Mouse (Mus musculus) telencephalon, adult 2 months (tissue): ENCODE measurements around the gene Olfr700.
"Not testable (repeated sequence)": the region's sequence is repeated elsewhere in the genome, so short reads cannot be mapped to it uniquely, and the experiment has no call there.

ENCODE experiments used
- DNase-seq: peaks from one replicate; pipeline ENCODE4 v3.0.0-alpha.2; 2011; ENCODE audit warnings: low read depth, low spot score

Gene Olfr700

DNA sequence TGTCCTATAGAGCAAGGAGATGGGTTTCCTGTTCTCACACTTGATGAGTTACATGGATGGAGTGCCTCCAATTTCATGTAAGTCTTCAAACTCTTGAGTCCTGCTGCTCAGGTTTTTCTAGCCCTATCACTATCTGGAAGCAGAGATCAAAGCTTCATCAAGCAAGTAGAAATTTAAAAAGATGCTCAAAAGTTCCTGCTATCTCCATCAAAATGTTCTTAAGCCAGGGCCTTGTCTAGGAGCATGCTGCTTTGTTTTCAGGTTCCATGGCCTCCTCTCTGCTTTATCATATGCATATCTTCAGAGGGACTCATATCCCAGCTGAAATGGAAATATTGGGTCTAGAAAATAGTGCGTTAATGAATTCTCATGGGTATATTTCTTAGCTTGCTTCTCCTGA is at the start of gene Olfr700:
Gene Olfr700 (minus strand): TSS at position 101 of the 400 bp plus-strand sequence.
- no peak for DNase-seq

DNA sequence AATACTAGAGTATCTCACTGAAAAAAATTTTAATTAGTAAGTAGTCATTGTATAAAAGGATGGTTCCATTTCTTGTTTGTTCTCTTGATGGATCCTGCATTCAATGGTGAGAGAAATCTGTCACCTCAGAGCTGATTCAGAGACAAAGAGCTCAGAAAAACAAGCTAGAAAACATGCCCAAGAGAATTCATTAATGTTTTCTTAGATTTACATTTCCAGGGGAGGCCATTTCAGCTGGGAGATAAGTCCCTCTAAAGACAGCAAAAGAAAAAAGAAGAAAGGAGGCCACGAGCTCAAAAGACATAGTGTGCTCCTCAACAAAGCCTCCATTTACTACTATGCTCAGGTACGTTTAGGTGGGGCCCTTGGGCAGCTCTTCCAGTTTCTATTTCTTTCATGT is 34.4 kb upstream of the Olfr700 start, which contains the start of gene Olfr703:
Gene Olfr703 (plus strand): TSS at position 301 of the 400 bp plus-strand sequence.
- no peak for DNase-seq

DNA sequence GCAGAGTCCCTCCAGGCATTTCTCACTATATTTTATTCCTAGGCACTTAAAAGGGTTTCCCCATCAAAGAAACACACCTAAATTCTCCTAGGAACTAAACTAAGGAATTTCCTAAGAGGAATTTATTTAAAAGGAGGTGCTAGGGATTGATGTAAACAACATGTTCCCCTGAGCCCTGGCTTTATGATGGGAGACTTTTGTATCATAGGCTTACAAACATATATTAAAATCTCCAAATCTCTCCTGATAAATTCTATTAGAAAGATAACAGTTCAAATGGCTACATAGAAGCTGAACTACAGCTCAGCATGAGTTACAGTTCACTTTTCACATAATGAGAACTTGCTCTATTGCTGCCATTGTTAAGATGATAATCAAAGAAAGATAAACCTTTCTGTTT is 25.2 kb upstream of the Olfr700 start, which contains the start of gene Olfr702:
Gene Olfr702 (minus strand): TSS at position 101 of the 400 bp plus-strand sequence.
- DNase-seq = no peak

GRCm38 (mm10) chr7:106818414-106818813 is 9.8 kb upstream of the Olfr700 start:
- DNase-seq = no peak

DNA sequence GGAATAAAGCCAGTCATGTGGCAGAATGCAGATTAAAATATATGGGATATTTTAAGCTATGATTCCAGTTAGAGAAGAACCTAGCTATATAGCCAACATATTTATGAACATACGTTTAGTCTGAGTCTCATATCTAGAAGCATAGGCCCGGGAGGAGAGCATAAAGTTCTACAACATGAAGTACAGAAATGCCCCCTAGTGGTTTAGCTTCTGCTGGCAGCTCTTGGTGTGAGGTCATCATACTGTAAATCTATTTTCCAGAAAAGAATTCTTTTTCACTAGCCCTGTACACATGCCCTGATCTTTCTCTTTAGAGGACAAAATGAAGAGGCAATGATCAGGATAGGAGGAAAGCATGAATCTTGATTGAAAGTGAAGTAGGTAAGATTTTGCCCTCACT is 7.1 kb upstream of the Olfr700 start:
- no peak for DNase-seq

GRCm38 (mm10) chr7:106813829-106814228 is 5.2 kb upstream of the Olfr700 start, which contains the start of gene Olfr701:
Olfr701 (plus strand) TSS chr7:106814129.
- DNase-seq = no peak

DNA sequence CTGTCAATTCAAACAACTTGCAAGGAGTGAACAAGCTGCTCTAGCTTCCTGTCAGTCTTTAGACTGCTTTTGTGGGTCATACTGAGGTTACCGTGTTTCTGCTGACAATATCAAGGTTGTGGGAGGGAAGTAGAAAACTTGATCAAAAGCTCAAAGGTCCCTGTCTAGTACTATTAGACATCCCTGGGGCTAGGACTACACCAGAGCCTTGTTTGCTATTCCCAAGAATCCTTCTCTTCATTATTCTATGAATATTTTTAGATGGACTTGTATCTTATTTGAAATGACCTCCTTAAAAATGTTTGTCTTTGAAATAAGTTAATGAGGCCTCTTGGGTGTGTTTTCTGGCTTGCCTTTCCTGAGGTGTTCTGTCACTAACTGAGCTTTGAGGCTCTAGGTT is 15.5 kb downstream of the Olfr700 start, which contains the start of gene Olfr699:
Gene Olfr699 (minus strand): TSS at position 101 of the 400 bp plus-strand sequence.
- DNase-seq = no peak

DNA sequence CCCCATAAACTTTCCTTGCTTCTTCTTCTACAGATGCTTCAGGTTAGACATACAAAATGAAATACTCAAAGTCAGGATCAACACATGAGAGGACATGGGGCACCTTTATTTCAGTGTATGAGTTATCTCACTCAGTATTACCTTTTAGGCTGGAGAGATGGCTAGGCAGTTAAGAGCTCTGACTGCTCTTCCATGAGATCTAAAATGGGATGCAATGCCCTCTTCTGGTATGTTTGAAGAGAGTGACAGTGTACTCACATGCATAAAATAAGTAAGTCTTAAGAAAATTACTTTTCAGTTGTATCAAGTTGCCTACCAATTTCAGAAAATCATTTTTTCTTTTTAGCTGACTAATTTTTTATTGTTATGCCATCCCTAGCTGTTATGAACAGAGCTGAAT is 20.3 kb downstream of the Olfr700 start:
- no peak for DNase-seq

DNA sequence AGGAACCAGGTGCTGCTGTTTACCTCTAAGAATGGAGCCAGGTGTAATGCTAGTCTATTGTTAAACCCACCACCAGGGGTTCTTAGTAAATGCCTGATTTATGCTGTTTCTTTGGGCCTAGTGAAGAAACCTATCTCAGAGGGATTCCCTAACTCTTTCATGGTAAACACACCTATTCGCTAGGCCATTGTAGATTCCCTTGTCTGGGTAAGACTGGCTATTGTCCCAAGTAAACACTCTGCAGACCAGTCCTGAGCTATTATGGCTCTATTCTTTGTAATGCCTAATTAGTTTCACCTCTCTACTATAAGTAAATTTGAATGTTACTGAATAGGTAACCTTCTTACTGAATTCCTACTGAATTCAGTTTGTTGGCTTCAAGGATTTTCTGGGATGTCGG is 47.6 kb downstream of the Olfr700 start:
- not testable (repeated sequence) for DNase-seq

DNA sequence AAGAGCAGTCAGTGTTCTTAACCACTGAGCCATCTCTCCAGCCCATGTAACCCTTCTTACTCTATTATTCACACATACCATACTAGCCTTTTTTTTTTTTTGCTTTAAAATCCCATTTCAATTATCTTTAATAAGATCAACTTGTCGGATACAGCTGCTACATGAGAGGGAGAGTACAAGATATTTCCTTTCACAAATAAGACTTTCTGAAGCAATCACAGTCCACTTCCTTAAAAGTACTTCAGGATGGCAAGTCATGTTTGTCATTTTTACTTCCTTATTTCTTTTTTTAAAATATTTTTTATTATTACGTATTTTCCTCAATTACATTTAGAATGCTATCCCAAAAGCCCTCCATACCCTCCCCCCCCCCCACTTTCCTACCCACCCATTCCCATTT is 49.8 kb downstream of the Olfr700 start:
- no peak for DNase-seq
